Mouse (Mus musculus) ES-Bruce4 (cell line): ENCODE results near the gene S100a6. TPM values are rescaled to one million over a fixed set of nuclear protein-coding genes. Genes with fewer than 3 reads are reported as not detected.

Experiments
- H3K27ac ChIP-seq: 2 replicates; pipeline ENCODE4 v1.5.1; 2012; ENCODE audit warnings: low read length, inconsistent platforms; ENCODE audit not compliant: insufficient read depth
- H3K27me3 ChIP-seq: 2 replicates; pipeline ENCODE4 v1.6.1; 2012; ENCODE audit warnings: mild to moderate bottlenecking, low read length, inconsistent platforms; ENCODE audit not compliant: control insufficient read depth, poor library complexity, insufficient read depth, severe bottlenecking
- H3K36me3 ChIP-seq: 2 replicates; pipeline ENCODE4 v1.6.1; 2012; ENCODE audit warnings: inconsistent platforms, mild to moderate bottlenecking, low read length, moderate library complexity; ENCODE audit not compliant: control insufficient read depth, poor library complexity, insufficient read depth, severe bottlenecking
- H3K4me1 ChIP-seq: one replicate; pipeline ENCODE4 v1.8.1; 2011; ENCODE audit warnings: low read length; ENCODE audit not compliant: control insufficient read depth, insufficient read depth
- H3K4me3 ChIP-seq: 2 replicates; pipeline ENCODE4 v1.5.1; 2011; ENCODE audit warnings: low read depth, mild to moderate bottlenecking, low read length
- H3K9ac ChIP-seq: 2 replicates; pipeline ENCODE4 v1.6.1; 2012; ENCODE audit warnings: low read depth, mild to moderate bottlenecking, inconsistent platforms; ENCODE audit not compliant: poor library complexity, severe bottlenecking
- H3K9me3 ChIP-seq: replicated peaks from 2 replicates; pipeline ENCODE4 v1.6.1; 2012; ENCODE audit warnings: mild to moderate bottlenecking, low read length, inconsistent platforms; ENCODE audit not compliant: control insufficient read depth, poor library complexity, insufficient read depth, severe bottlenecking
- CTCF ChIP-seq: IDR thresholded peaks from one replicate; pipeline ENCODE4 v1.8.1; 2011; ENCODE audit warnings: low read depth, low read length
- EP300 ChIP-seq: IDR thresholded peaks from 2 replicates; pipeline ENCODE4 v1.6.1; 2011; ENCODE audit warnings: low read depth, low read length; ENCODE audit not compliant: insufficient read depth
- POLR2A ChIP-seq: IDR thresholded peaks from one replicate; pipeline ENCODE4 v1.8.1; 2011; ENCODE audit warnings: low read length; ENCODE audit not compliant: insufficient read depth
- polyA plus RNA-seq: library from polyadenylated mRNA; stranded (reverse); fragments of >200 nt; gene quantifications from 2 replicates; pipeline ENCODE4 v1.2.4, GENCODE M21; 2011; ENCODE audit warnings: low read depth; ENCODE audit not compliant: missing spikeins, insufficient read depth, insufficient read length

Gene S100a6
- polyA plus RNA-seq: 516 and 526 TPM in 2 replicates

GRCm38 (mm10) chr3:90612728-90613291 is at the start of gene S100a6:
S100a6 (plus strand) TSS chr3:90612882.
- TF ChIP-seq CTCF (peak; percentile 86), EP300 (peak; percentile 66), POLR2A (no peak)
- no peaks in the 10 kb centered on the region for H3K36me3 ChIP-seq
- no peaks in the 10 kb centered on the region for H3K27me3 ChIP-seq
- H3K9me3 ChIP-seq: no peaks in the 10 kb centered on the region
- H3K27ac ChIP-seq: no peak within 1 kb of the TSS
- peak within 1 kb of the TSS; percentile 54 for H3K4me3 ChIP-seq
- H3K4me1 ChIP-seq: peaks cover 2% of the 10 kb centered on the region
- H3K9ac ChIP-seq: peak within 1 kb of the TSS; percentile 11; the same call in 1 of the 2 replicates

GRCm38 (mm10) chr3:90574691-90575090 is 38.0 kb upstream of the S100a6 start:
- Histone ChIP-seq H3K9me3 (peaks cover 6% of the 10 kb centered on the region; the same call in 1 of the 2 replicates), H3K27me3 (no peaks in the 10 kb centered on the region; the same call in 1 of the 2 replicates), H3K27ac (no peak overlapping the region), H3K4me3 (no peak overlapping the region), H3K36me3 (no peaks in the 10 kb centered on the region), H3K9ac (no peak overlapping the region), H3K4me1 (no peaks in the 10 kb centered on the region)
- TF ChIP-seq EP300 (no peak), POLR2A (no peak), CTCF (no peak)

- H3K27ac ChIP-seq: no peak overlapping the region
- no peaks in the 10 kb centered on the region; the same call in 1 of the 2 replicates for H3K27me3 ChIP-seq
- H3K4me3 ChIP-seq: no peak overlapping the region
- TF ChIP-seq POLR2A: no peak
- TF ChIP-seq CTCF: no peak
- TF ChIP-seq EP300: no peak
- peaks cover 6% of the 10 kb centered on the region; the same call in 1 of the 2 replicates for H3K9me3 ChIP-seq
- H3K9ac ChIP-seq: no peak overlapping the region
- H3K4me1 ChIP-seq: no peaks in the 10 kb centered on the region
- no peaks in the 10 kb centered on the region for H3K36me3 ChIP-seq
Observed at GRCm38 (mm10) chr3:90575320-90575719, 37.4 kb upstream of the S100a6 start.

GRCm38 (mm10) chr3:90576351-90577001 is 36.2 kb upstream of the S100a6 start:
- no peak overlapping the region for H3K27ac ChIP-seq
- H3K27me3 ChIP-seq: no peaks in the 10 kb centered on the region; the same call in 1 of the 2 replicates
- no peak overlapping the region for H3K4me3 ChIP-seq
- H3K9me3 ChIP-seq: peaks cover 6% of the 10 kb centered on the region; the same call in 1 of the 2 replicates
- H3K36me3 ChIP-seq: no peaks in the 10 kb centered on the region
- no peak overlapping the region for H3K9ac ChIP-seq
- TF ChIP-seq EP300: no peak
- no peak for TF ChIP-seq POLR2A
- no peak for TF ChIP-seq CTCF
- H3K4me1 ChIP-seq: no peaks in the 10 kb centered on the region

GRCm38 (mm10) chr3:90579433-90579832 is 33.2 kb upstream of the S100a6 start:
- TF ChIP-seq POLR2A (no peak), CTCF (no peak), EP300 (no peak)
- no peak overlapping the region for H3K4me3 ChIP-seq
- no peaks in the 10 kb centered on the region for H3K4me1 ChIP-seq
- no peaks in the 10 kb centered on the region for H3K9me3 ChIP-seq
- H3K27ac ChIP-seq: no peak overlapping the region
- no peak overlapping the region for H3K9ac ChIP-seq
- no peaks in the 10 kb centered on the region for H3K36me3 ChIP-seq
- H3K27me3 ChIP-seq: no peaks in the 10 kb centered on the region

- Histone ChIP-seq H3K27me3 (no peaks in the 10 kb centered on the region), H3K4me3 (no peak overlapping the region), H3K4me1 (no peaks in the 10 kb centered on the region), H3K9ac (no peak overlapping the region), H3K36me3 (no peaks in the 10 kb centered on the region), H3K27ac (no peak overlapping the region), H3K9me3 (no peaks in the 10 kb centered on the region)
- no peak for TF ChIP-seq EP300
- TF ChIP-seq CTCF: no peak
- TF ChIP-seq POLR2A: no peak
Observed at GRCm38 (mm10) chr3:90581141-90581540, 31.5 kb upstream of the S100a6 start.
